Mouse (Mus musculus) kidney, adult 8-10 months (tissue): ENCODE results near the gene Cckar.

Experiments used
- DNase-seq, 2 experiments: peaks; one replicate each; pipeline ENCODE4 v3.0.0; 2022

Gene Cckar

DNA sequence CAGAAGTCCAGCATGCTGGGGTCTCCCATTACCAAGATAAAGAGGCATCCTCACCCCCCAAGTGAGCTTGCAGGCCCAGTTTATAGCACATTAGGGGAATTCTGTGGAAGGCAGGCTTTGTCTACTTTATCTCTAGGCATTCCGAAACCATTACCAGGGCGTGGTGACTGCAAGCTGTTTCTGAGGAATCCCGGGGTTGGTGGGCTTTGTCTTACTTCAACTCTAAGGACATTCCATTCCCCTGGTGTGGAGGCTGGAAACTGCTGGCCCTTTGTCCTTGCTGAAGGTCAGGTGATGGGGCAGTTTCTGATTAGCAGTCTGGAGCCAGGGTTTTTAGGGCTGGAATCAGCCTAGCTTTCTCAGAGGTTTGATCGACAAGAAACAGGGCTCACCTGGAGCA, 36.0 kb downstream of the Cckar start:
- no peak for DNase-seq

DNA sequence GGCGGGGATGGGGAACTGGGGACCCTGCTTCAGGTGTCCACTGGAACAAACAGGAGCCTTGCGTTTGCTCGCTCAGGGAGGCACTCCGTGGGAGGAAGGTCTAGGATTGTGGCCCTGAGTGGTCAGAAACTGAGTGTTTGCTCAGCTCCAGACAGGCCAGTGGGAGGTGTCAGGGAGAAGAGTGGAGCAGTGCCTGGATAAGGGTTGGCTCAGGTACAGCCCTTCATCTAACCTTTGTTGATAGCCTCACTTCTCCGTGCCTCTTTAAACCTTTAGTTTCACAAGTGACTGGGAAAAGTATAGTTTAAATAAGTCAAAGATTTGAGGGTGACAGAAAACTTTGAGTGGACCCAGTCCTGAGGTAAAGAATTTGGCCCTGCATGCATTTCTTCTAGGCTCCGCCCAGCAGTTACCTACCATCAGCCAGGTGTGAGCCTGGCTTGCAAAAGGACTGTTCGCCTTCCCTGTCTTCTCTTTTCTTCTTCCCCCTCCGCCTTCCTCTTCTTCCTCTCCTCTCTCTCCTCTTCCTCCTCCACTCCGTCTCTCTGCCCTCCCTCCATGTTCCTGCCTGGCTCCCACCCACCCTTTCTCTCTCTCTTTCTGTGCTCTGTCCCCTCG, 37.1 kb downstream of the Cckar start:
- DNase-seq, result no peak

DNA sequence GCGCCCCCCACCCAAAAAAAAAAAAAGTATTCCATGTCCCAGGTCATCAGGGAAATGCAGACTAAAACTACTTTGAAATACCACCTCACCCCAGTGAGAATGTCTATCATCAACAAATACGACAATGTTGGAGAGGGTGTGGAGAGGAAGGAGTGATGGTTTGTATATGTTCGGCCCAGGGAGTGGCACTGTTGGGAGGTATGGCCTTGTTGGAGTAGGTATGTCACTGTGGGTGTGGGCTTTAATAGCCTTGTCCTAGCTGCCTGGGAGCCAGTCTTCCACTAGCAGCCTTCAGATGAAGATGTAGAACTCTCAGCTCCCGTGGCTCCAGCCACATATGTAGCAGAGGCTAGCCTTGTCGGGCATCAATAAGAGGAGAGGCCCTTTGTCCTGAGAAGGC, 39.5 kb downstream of the Cckar start:
- no peak for DNase-seq

- no peak for DNase-seq
Measured at GRCm38 (mm10) chr5:53663665-53664064, 43.8 kb downstream of the Cckar start.

GRCm38 (mm10) chr5:53662413-53662812, 45.1 kb downstream of the Cckar start:
- no peak for DNase-seq

DNA sequence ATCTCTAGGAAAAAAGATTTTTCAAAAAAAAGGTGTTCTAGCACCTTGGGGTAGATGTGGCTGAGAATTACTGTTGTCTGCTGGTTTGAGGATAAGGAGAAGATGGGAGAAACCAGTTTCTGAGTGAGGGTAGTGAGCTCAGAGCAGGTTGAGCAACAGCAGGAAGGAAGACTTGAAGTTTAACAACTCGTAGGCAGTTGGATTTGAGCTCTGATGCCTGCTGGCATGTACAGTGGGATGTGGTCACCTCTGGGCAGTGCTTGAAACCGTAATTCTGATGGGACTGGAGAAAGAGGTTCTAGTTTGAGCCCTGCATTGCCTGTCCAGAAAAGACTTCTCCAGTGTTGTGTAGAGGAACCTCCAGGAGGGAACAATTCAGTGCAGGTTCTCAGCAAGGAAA, 46.0 kb downstream of the Cckar start:
- DNase-seq, result no peak

DNA sequence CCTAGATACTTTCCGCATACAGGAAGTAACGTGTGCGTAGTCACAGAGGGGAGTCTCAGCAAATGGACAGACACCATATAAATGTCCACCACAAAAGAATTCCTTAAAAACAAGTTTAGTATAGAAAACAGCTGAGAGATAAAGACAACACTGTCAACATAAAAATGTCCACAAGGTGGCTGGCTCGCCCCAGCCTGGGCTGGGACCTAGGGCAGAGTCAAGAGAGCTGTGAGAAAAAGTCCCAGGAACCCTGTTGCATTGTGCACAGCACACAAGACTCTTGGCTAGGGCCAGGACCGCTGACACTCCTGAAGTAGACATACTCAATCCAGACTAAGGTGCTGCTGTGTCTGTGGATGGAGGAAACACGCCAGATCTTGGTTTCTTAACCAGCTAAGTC, 49.6 kb downstream of the Cckar start:
- DNase-seq, result peak; percentile 18 to 39

DNA sequence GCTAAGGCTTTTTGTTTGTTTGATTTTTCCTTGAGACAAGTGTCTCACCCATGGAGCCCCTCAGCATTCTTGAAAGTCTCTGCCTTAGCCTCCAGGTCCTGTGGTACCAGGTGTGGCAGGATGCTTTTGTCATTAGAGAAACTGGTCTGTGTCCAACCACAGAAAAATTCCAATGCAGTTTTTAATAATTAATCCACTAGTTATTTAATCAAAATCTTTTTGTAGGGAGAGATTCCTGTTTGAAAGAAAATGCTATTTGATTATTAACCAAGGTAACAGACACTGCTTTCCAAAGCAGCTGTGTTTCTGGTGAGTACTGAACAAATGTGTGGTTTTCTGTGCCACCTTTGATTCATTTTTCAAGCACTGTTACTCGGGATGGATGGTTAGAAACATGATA, 50.9 kb downstream of the Cckar start:
- DNase-seq, result peak in 1 of 2 experiments; percentile 30
